Mouse (Mus musculus): ENCODE data around the gene Zfp958.
"Not testable (repeated sequence)": the region's sequence is repeated elsewhere in the genome, so short reads cannot be mapped to it uniquely, and the experiment has no call there.

Gene Zfp958

GRCm38 (mm10) chr8:4612932-4613853, at the start of gene Zfp958:
Zfp958 (plus strand) TSS chr8:4613167.
- in situ Hi-C loops (cut with MboI, MseI): loop anchor here (5.0 to 25.0 kb wide), 3 partner anchors 64 to 451 kb away; partner anchors contain the start of genes Evi5l (in 1 of the 2) and Shcbp1 (in 1 of the 2)

DNA sequence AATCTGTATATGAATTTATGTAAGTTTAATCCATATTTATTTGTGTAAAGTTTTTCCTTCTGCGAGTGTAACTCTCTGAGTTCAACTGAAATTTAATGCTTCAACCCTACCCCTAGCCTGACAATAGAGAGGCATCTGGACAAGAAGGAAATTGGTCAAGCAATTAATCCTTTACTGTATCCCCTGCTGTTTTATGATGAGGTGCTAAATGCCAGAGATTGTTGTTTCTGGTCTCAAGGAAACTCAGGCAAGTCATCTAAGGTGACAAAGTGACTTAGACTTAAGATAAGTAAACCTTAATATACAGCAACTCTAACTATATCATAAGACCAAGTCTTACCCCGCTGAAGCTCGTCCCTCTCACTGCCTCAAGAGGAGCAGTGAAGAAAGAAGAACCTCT, 31.0 kb upstream of the Zfp958 start:
- in situ Hi-C loops (cut with MboI, MseI): loop anchor here in 1 of 2 experiments (10.0 kb wide), 2 partner anchors 177 to 1447 kb away; no protein-coding TSS in a partner anchor

DNA sequence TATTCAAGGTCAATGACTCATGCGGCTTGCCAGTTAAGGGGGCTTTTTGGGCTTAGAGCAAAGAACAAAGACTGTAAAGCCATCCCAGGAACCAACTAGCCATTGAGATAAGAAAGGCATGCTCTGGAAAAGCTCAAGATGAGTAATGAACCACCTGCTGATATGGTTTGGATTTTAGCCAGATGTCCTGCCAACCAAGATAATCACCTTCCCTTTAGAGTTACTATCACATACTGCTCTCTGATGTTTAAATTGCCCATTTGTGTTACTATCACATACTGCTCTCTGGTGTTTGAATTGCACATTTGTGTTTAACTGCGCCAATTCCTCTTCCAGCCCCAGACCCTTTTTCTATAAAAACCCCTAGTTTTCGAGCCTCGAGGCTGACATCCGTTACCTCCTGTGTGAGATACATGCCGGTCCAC, 30.2 kb upstream of the Zfp958 start:
- in situ Hi-C loops (cut with MboI, MseI): loop anchor here in 1 of 2 experiments (10.0 kb wide), 2 partner anchors 178 to 1448 kb away; no protein-coding TSS in a partner anchor

DNA sequence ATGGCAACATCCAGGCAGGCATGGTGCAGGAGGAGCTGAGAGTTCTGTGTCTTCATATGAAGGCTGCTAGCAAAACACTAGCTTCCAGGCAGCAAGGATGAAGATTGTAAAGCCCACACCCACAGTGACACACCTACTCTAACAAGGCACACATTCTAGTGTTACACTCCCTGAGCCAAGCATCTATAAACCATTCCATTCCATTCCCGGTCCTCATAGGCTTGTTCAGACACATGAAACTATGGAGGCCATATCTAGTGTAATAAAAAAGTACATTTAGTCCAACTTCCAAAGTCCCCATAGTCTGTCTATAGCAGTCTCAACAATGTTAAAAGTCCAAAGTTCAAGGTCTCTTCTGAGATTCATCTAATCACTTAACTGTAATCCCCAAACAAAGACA, 28.3 kb upstream of the Zfp958 start:
- in situ Hi-C loops (cut with MboI, MseI): loop anchor here (5.0 to 10.0 kb wide), 3 partner anchors 180 to 1450 kb away; no protein-coding TSS in a partner anchor

- in situ Hi-C loops (cut with MboI, MseI): loop anchor here (5.0 to 10.0 kb wide), 3 partner anchors 182 to 1452 kb away; no protein-coding TSS in a partner anchor
Measured at GRCm38 (mm10) chr8:4586356-4586755, 26.6 kb upstream of the Zfp958 start.

DNA sequence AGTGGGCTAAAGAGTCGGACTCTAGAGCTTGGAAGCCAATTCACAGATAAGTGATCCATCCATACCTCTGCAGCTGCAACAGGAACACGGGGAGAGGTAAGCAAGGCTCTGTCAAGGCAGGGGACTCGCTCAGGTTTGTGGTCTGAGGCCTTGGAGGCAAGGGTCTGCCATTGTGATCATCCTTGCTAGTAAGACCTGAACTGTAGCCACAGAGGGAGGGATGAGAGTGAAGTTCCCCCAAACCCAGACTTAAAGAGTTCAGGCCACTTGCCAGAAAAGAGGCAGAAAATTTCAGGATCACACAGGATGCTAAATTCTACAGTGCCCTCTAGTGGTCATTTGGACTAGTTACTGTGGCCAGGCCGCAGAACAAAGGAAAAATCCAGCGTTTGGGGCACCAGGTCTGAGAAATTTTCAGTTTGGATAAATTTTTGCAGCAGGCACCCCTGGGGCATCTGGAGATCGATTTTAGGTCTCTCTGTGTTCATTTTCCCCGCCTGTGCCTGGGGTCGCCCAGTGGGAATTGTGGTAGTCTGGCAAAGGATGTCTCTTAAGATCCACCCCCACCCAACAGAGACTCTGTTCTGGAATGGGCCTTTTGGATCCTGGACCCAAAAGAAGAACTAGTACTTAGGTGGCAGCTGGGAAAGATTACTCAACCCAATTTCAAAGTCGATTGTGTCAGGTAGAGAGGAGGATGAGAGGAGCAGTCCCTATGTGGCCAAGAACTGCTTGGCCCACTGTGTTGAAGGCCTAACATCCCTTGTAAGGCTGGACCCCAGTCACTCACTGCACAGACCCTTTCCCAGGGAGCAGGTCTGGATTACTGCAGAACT, 24.6 kb upstream of the Zfp958 start:
- in situ Hi-C loops (cut with MboI, MseI): loop anchor here (5.0 to 10.0 kb wide), 3 partner anchors 184 to 1454 kb away; no protein-coding TSS in a partner anchor

- in situ Hi-C loops (cut with MboI, MseI): loop anchor here in 1 of 2 experiments (5.0 to 25.0 kb wide), 2 partner anchors 122 to 447 kb away; partner anchors contain the start of gene Evi5l
Measured at GRCm38 (mm10) chr8:4608896-4609295, 4.1 kb upstream of the Zfp958 start.

DNA sequence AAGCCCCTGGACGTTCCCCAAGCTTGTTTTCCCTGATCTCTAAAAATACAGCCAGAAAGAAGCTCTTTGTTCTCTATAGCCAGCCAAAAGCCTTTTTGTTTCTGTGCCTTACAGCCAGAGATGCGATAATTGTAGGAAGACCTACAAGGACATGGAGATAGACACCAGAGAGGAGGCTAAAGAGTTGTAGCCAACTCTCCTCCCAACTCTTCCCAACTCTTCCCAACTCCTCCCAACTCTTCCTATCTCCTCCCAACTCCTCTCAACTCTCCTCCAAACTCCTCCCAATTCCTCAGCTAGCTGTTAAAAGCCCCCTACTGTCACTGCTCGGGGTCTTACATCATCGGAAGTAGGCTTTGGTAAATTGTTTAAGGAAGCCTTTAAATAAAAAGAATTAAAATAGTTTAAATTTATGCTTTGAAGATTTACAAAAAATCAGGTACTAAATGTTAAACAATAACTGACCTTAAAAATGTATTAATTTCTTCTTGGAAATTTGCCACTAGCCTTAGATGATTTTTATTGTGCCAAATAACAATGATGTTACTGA, 1.3 kb upstream of the Zfp958 start:
- in situ Hi-C loops (cut with MboI, MseI): loop anchor here (5.0 to 25.0 kb wide), 3 partner anchors 66 to 449 kb away; partner anchors contain the start of genes Evi5l (in 1 of the 2) and Shcbp1 (in 1 of the 2)

DNA sequence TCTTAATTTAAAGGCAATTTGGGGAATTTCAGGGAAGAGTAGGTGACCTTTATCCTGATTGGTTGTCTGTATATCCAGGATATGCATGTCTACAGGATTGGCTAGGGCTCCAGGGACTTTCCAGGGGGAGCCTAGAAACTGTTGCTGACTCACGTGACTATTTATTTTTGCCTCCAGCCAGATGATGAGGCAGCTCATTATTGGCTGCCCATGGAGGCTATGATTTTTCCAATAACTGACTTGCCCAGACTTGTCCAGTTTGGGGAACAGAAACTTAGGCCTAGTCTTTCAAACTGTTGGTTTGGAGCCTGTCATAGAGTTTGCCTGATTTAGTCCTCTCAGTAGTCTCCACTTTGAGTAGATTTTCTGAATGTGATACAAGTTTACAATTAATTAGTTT, 14.4 kb downstream of the Zfp958 start:
- in situ Hi-C loops (cut with MboI, MseI): no loop called here

- in situ Hi-C loops (cut with MboI, MseI): no loop called here
Measured at GRCm38 (mm10) chr8:4637071-4637470, 24.1 kb downstream of the Zfp958 start.

- in situ Hi-C loops (cut with MboI, MseI): not testable (repeated sequence)
Measured at GRCm38 (mm10) chr8:4642974-4643373, 30.0 kb downstream of the Zfp958 start.

DNA sequence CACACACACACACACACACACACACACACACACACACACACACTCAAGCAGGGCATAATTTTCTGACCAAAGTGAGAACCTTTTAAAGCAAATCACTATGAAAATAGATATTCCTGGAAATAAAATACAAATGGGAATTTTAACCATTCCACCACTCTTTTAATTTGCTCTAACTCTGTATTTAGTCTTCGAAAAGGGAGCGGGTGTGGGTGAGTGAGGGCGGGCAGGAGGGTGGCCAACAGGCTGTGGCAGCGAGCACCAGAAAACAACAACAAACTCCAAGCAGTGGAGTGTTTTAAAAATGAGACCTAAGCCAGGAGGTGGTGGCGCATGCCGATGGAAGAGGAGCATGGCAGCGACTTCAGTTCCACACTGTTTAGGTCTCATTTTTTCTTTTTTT, 43.6 kb downstream of the Zfp958 start:
- in situ Hi-C loops (cut with MboI, MseI): no loop called here

DNA sequence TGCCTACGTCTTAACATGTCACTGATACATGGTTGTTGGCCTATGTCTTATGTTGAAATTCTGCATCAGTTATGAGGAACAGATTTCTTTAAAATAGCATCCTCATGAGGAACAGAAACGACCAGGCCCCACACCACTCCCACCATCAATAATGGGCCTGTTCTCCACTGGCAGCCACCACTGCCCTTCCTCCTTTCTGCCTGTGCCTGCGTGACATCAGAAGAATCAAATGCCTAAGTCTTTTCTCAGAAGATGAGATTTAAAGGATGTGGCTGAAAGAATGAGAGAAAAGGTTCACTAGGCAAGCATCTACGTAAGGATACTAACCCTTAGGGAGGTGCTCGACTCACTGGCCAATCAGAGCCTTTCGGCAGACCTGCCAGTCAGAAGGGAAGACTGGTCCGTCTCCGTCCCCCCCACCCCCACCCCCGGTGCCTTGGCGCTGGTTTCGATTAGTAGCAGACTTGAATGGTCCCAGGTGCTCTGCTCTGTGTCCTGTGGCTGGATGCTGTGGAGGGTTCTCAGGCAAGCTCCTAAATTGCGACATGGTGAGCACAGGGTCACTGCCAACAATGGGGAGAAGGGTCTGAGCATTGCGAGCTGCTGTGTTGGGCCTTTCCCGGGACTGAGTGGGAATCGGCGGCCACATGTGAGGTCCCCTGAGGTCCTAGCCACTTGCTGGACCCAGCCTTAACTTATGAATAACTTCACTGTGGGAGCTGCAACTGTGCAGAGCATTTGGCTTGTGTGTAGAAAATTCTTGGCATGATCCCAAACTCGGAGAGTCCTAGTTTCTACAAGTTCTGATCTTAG, 62.4 kb downstream of the Zfp958 start:
- in situ Hi-C loops (cut with MboI, MseI): loop anchor here (5.0 to 10.0 kb wide), 9 partner anchors 63 to 1173 kb away; partner anchors contain the start of genes Evi5l (in 2 of the 2), Mcoln1 (in 2 of the 2), Zfp958 (in 2 of the 2) and Cers4 (in 1 of the 2)

DNA sequence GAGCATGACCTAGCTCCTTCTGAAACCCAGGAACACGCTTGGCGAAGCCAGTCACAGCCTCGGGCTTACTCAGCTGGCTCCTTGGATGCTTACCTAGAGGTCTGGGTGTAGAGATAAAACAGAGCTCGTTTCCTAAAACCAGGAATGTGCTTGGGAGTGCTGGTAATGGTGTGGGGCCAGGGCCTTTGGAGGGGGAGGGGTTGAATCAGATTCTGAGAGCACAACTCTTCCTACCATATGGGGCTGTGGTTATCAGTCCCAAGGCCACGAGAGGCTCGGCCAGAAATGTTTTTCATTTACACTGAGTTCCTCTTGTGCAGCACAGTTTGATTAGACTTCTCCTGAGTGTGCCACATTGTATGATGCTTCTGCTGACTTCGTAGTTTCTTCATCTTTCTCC, 63.6 kb downstream of the Zfp958 start:
- in situ Hi-C loops (cut with MboI, MseI): loop anchor here (5.0 to 10.0 kb wide), 9 partner anchors 64 to 1174 kb away; partner anchors contain the start of genes Evi5l (in 2 of the 2), Mcoln1 (in 2 of the 2), Zfp958 (in 2 of the 2) and Cers4 (in 1 of the 2)

DNA sequence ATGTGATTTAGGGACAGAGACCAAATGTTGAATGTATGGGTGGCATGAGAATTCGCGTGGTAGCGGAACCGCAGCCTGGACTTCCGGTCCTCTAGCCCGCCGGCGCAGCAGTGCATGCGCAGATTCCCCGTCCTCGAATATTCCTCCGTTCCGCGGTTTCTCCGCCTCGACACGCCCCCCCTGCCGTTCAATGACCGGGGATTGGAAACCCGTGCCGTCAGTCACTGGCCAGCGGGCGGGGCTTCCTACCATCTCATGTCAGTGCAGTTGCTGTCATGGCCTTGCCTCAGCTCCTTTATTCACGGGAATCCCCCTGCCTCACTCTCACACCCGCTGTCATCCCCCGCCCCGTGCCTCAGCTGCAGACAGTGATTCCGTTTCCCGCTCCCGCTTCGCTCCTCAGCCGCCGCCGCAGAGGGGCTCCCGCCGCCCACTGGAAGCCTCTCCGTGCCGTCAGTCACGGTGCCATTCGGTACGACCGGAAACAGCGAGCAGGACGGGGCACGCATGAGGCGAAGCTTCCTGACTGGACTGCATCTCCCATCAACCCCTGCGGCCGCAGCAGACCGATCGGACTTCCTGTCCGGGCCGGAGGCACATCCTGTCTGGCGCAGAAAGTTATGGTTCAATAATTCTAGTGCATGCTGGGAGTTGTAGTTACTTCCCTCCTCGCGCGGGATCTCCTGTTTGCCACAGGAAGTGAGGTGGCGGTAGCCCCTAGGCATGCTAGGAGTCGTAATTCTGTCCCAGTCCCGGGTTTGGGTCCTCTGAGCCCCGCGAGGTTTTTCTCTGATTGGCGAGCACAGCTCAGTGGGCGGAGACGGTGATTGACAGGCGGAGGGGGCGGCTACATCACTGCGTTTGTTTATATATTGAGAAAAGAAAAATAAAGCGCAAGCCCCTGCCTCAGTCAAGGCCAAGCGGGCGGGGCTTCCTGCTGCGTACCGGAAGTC, 64.6 kb downstream of the Zfp958 start:
- in situ Hi-C loops (cut with MboI, MseI): loop anchor here (5.0 to 10.0 kb wide), 9 partner anchors 65 to 1175 kb away; partner anchors contain the start of genes Evi5l (in 2 of the 2), Mcoln1 (in 2 of the 2), Zfp958 (in 2 of the 2) and Cers4 (in 1 of the 2)

- in situ Hi-C loops (cut with MboI, MseI): loop anchor here (5.0 to 10.0 kb wide), 9 partner anchors 66 to 1176 kb away; partner anchors contain the start of genes Evi5l (in 2 of the 2), Mcoln1 (in 2 of the 2), Zfp958 (in 2 of the 2) and Cers4 (in 1 of the 2)
Measured at GRCm38 (mm10) chr8:4678218-4678907, 65.4 kb downstream of the Zfp958 start.

DNA sequence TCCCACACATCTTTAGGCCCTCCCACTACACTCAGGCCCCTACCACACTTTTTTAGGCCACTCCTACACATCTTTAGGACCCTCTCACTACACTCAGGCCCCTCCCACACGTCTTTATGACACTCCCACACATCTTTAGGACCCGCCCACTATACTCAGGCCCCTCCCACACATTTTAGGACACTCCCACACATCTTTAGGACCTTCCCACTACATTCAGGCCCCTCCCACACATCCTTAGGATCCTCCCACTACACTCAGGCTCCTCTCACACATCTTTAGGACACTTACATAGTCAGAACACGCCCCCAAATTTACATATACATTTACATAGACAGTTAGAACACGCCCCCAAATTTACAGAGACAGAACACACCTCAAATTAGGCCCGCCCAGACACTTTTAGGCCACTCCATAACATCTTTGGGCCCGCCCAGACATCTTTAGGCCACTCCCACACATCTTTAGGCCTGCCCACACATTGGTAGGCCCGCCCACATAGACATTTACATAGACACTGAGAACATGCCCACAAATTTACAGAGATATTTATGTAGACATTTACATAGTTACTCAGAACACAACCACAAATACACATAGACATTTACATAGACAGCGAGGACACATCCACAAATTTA, 66.1 kb downstream of the Zfp958 start:
- in situ Hi-C loops (cut with MboI, MseI): loop anchor here (5.0 to 10.0 kb wide), 9 partner anchors 67 to 1177 kb away; partner anchors contain the start of genes Evi5l (in 2 of the 2), Mcoln1 (in 2 of the 2), Zfp958 (in 2 of the 2) and Cers4 (in 1 of the 2)
